Mouse (Mus musculus): ENCODE measurements around the gene Suox. TPM values are rescaled to one million over a fixed set of nuclear protein-coding genes. Genes with fewer than 3 reads are reported as not detected.
"Not testable (repeated sequence)": the region's sequence is repeated elsewhere in the genome, so short reads cannot be mapped to it uniquely, and the experiment has no call there.

Gene Suox
- total RNA-seq, 2 experiments from 2014 or later = 11.8 to 12.8 TPM

DNA sequence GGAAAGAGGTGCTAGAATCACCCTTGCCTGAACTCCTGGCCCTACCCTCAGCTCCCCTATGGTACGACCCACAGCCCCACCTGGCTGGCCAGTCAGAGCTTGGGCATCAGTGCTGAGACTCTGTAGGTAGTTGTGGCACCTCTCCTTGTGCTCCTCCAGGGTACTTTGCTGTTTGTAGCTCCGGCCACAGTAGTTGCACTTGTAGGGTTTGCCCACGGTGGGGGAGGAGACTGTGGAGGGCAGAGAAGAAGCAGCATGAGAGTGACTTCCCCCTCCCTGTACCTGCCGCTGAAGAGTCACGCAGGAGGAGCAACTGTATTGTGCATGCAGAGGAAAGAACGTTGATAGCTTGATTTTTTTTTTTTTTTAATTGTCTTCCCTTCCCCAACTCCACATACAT lies 37.3 kb downstream of the Suox start:
- DNase-seq = no peak
- intact Hi-C loops (cut with DNase I; ENCODE audit: low total_unique reads) = no loop called here

GRCm38 (mm10) chr10:128635697-128636096 lies 38.2 kb downstream of the Suox start:
- intact Hi-C loops (cut with DNase I; ENCODE audit: low total_unique reads) = no loop called here
- DNase-seq = no peak

GRCm38 (mm10) chr10:128631571-128631970 lies 42.3 kb downstream of the Suox start:
- intact Hi-C loops (cut with DNase I; ENCODE audit: low total_unique reads) = loop anchor here (5.0 kb wide), 1 partner anchor 41 kb away; the partner anchor contains the start of gene Suox
- DNase-seq = no peak

GRCm38 (mm10) chr10:128630306-128630705 lies 43.6 kb downstream of the Suox start:
- not testable (repeated sequence) for DNase-seq

DNA sequence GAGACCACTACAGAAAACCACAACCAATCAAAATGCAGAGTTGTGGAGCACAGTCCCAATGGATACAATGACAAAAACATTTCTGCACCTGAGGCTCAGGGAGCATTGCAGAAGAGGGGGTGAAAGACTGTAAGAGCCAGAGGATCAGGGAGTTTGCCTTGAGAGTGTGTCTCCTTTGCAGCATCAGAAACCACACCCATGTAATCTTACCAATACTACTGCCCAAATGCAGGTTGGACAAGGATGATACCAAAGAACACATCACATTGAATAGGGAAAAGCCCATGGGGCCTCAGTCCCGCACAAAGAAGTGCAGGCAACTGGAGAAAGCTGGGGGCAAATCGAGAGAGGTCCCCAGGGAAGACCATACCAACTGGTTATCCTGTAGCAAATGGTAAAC lies 44.1 kb downstream of the Suox start:
- intact Hi-C loops (cut with DNase I; ENCODE audit: low total_unique reads) = loop anchor here (5.0 kb wide), 1 partner anchor 43 kb away; the partner anchor contains the start of gene Suox
- no peak for DNase-seq

More at GRCm38 (mm10) chr10:128630306-128630705, 43.6 kb downstream of the Suox start:
- intact Hi-C loops (cut with DNase I; ENCODE audit: low total_unique reads) = loop anchor here (5.0 kb wide), 1 partner anchor 42 kb away; the partner anchor contains the start of gene Suox

- no peak for DNase-seq
- intact Hi-C loops (cut with DNase I; ENCODE audit: low total_unique reads) = no loop called here
Measured at GRCm38 (mm10) chr10:128627398-128628317, 46.2 kb downstream of the Suox start.

DNA sequence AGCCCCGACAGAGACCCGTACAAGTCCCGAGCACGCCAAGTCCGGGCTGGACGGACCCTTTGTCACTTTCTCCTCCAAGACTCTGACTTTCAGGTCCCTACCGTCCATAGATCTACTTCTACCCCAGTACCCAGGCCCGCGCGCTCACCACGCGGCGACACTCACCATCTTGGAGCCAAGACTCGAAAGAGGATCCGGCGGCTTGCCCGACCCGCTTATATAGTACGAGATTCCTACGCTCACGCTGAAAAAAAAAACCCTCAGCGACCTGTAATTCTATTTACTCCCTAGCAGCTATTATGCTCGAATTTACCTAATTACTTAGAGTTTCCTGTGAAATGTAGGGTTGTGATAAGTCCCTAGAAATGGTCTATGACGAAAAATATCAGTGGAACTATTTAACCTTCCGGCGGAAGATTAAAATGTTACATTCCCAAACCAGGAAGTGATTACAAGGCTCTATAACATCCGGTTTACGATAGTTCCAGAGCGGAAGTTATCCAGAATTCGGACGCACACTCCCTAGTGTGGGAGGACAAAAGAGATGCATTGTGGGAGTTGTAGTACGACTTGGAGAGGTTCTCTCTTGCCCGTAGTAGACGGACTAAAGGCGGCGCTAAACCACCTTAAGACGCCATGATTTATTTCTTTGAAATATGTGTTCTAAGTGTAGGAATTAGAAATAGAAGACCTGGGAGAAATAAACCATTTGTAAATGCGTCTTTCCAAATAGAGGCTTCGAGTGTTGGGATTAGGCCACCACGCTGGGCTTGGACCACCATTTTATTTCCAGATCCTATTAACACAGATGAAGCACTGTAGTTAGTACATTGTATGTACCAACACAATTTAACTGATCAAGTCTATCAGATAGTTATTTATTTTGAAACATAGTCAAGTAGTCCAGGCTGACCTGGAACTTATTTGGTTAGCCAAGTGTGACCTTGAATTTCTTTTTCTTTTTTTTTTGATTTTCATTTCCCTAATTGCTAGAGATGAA lies 47.3 kb downstream of the Suox start, which contains the start of gene Rps26:
Gene Rps26, minus strand, starts transcription at position 437 of the 1,000 bp plus-strand sequence.
- peak; percentile 85 for DNase-seq
- intact Hi-C loops (cut with DNase I; ENCODE audit: low total_unique reads) = no loop called here

GRCm38 (mm10) chr10:128625287-128625894 lies 48.5 kb downstream of the Suox start:
- intact Hi-C loops (cut with DNase I; ENCODE audit: low total_unique reads) = no loop called here

DNA sequence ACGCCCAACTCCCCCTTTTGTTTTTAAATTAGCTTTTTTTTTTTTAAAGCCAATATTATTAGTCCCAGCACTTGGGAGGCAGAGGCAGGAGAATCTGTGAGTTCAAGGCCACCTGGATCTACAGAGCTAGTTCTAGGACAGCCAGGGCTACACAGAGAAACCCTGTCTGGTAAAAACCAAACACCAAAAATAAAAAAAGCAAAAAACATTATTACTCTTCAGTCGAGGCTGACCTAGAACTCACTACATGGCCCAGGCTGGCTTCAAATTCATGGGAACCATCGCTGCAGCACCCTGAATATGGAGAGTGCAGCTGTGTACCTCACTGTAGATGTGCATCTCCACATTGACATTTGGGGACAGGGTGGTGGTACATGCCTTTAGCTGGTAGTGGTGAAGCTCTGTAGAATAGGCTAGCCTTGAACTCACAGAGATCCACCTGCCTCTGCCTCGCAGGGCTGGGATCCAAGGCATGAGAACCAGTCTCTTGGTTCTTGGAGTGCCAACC lies 50.7 kb downstream of the Suox start:
- DNase-seq = not testable (repeated sequence)
- intact Hi-C loops (cut with DNase I; ENCODE audit: low total_unique reads) = loop anchor here (5.0 kb wide), 1 partner anchor 1306 kb away; no protein-coding TSS in a partner anchor

More at GRCm38 (mm10) chr10:128625287-128625894, 48.5 kb downstream of the Suox start:
- DNase-seq = no peak

DNA sequence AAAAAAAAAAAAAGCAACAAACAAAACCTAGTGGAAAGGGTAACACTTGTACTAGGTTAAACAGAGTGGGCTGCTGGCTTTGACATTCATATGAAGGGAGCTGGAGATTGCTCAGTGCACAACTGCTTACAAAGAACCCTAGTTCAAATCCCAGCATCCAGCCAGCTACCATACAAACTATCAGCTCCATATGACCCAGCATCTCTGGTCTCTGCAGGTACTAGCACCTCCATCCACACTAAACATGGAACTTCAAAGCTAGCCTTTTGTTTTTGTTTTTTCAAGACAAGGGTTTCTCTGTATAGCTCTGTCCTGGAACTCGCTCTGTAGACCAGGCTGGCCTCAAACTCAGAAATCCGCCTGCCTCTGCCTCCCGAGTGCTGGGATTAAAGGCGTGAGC lies 51.2 kb downstream of the Suox start:
- DNase-seq = no peak
- intact Hi-C loops (cut with DNase I; ENCODE audit: low total_unique reads) = loop anchor here (5.0 kb wide), 1 partner anchor 1305 kb away; no protein-coding TSS in a partner anchor

GRCm38 (mm10) chr10:128621986-128622520 lies 51.8 kb downstream of the Suox start:
- intact Hi-C loops (cut with DNase I; ENCODE audit: low total_unique reads) = loop anchor here (5.0 kb wide), 1 partner anchor 1305 kb away; no protein-coding TSS in a partner anchor
- DNase-seq = no peak

DNA sequence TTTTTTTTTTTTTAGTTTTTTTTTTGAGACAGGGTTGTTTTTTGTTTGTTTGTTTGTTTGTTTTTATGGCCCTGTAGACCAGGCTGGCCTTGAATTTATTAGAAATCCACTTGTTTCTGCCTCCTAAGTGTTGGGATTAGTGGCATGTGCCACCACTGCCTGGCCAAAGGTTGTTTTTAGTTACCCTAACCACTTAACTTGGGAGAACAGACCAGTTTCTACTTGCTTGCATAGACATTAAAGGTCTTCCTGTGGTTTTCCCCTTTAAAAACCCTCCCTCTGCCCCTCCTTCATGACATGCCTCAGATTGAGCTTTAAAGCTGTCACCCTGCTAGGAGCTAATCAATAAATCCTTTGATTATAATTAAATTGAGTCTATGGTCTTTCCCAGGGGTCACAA lies 53.6 kb downstream of the Suox start:
- intact Hi-C loops (cut with DNase I; ENCODE audit: low total_unique reads) = loop anchor here (5.0 kb wide), 1 partner anchor 1303 kb away; no protein-coding TSS in a partner anchor
- DNase-seq = no peak

Other genes with a start within 250 kb of the Suox start
- gene Smarcc2, start 214.8 kb downstream of the Suox start, total RNA-seq (2021) = 10 to 100 TPM; 43.4 to 44.6 TPM
- gene Myl6, start 179.9 kb downstream of the Suox start, total RNA-seq (2021) = 100 to 1,000 TPM; 214 to 276 TPM
- gene Myl6b, start 175.4 kb downstream of the Suox start, total RNA-seq (2021) = 100 to 1,000 TPM in 1 of 2 experiments, 10 to 100 TPM in 1; 54.6 to 180 TPM
- gene Esyt1, start 148.2 kb downstream of the Suox start, total RNA-seq (2021) = 10 to 100 TPM; 21.6 to 24.0 TPM
- 1 to 10 TPM; 5.0 to 6.4 TPM for gene Zc3h10, start 126.3 kb downstream of the Suox start, total RNA-seq (2021)
- 1,000 to 10,000 TPM; 1,413 to 1,625 TPM for gene Rpl41, start 124.8 kb downstream of the Suox start, total RNA-seq (2021)
- gene Pa2g4, start 108.1 kb downstream of the Suox start, total RNA-seq (2021) = 10 to 100 TPM; 50.2 to 54.0 TPM
- 1 to 10 TPM; 4.8 to 7.2 TPM for gene Erbb3, start 84.4 kb downstream of the Suox start, total RNA-seq (2021)
- gene Rps26, start 47.3 kb downstream of the Suox start, total RNA-seq (2021) = 100 to 1,000 TPM; 455 to 537 TPM
- under 1 TPM; 0.25 to 0.58 TPM for gene Ikzf4, start 28.1 kb downstream of the Suox start, total RNA-seq (2021)
- gene Rab5b, start 22.2 kb upstream of the Suox start, total RNA-seq (2021) = 10 to 100 TPM; 75.2 to 78.2 TPM
- 1 to 10 TPM in 1 of 2 experiments, under 1 TPM in 1; 0.71 to 1.2 TPM for gene Pmel, start 30.1 kb upstream of the Suox start, total RNA-seq (2021)
- 1 to 10 TPM; 7.5 to 8.5 TPM for gene Cdk2, start 31.0 kb upstream of the Suox start, total RNA-seq (2021)
- 10 to 100 TPM in 1 of 2 experiments, 1 to 10 TPM in 1; 8.3 to 10.8 TPM for gene Dgka, start 70.8 kb upstream of the Suox start, total RNA-seq (2021)
- gene Pym1, start 73.8 kb upstream of the Suox start, total RNA-seq (2021) = 10 to 100 TPM; 10.9 to 14.3 TPM
- gene Mmp19, start 116.8 kb upstream of the Suox start, total RNA-seq (2021) = 1 to 10 TPM; 3.2 TPM
- gene Dnajc14, start 130.0 kb upstream of the Suox start, total RNA-seq (2021) = 10 to 100 TPM; 23.3 to 24.5 TPM
- gene Tmem198b, start 130.3 kb upstream of the Suox start, total RNA-seq (2021) = 1 to 10 TPM; 6.4 to 7.4 TPM
- 10 to 100 TPM; 33.3 to 36.3 TPM for gene Sarnp, start 143.3 kb upstream of the Suox start, total RNA-seq (2021)
- gene Ormdl2, start 147.6 kb upstream of the Suox start, total RNA-seq (2021) = 1 to 10 TPM; 5.8 to 6.3 TPM
- gene Gdf11, start 217.6 kb upstream of the Suox start, total RNA-seq (2021) = 1 to 10 TPM; 6.7 to 7.1 TPM
- gene Cd63, start 226.9 kb upstream of the Suox start, total RNA-seq (2021) = 100 to 1,000 TPM; 121 to 151 TPM
- 1 to 10 TPM; 5.6 to 7.7 TPM for gene Rdh5, start 248.8 kb upstream of the Suox start, total RNA-seq (2021)
- 100 to 1,000 TPM; 174 to 181 TPM for gene Bloc1s1, start 250.0 kb upstream of the Suox start, total RNA-seq (2021)

Measured in gastrocnemius, postnatal 14 days (tissue).